Mouse (Mus musculus) cerebellum, postnatal 10 days (tissue): ENCODE results near the gene Nol9.
A peak's percentile ranks its signal among the peaks of the same experiment; 100 is the strongest.

Experiments
- DNase-seq, 2 experiments: peaks; one replicate each; pipeline ENCODE4 v3.0.0; 2021; ENCODE audit warnings: mixed read lengths in 2 of 2

Gene Nol9

GRCm38 (mm10) chr4:152095937-152096910 is 57.1 kb downstream of the Nol9 start:
- peak; percentile 82 to 83 for DNase-seq

- no peak for DNase-seq
Observed at GRCm38 (mm10) chr4:152096927-152097326, 57.8 kb downstream of the Nol9 start.

- DNase-seq = peak; percentile 47 to 53
Observed at GRCm38 (mm10) chr4:152097911-152098799, 59.0 kb downstream of the Nol9 start.

- DNase-seq = no peak
Observed at GRCm38 (mm10) chr4:152100541-152100940, 61.4 kb downstream of the Nol9 start.

- DNase-seq = no peak
Observed at GRCm38 (mm10) chr4:152101081-152101653, 62.0 kb downstream of the Nol9 start.

- no peak for DNase-seq
Observed at GRCm38 (mm10) chr4:152101921-152102320, 62.8 kb downstream of the Nol9 start.

GRCm38 (mm10) chr4:152103025-152103424 is 63.9 kb downstream of the Nol9 start:
- DNase-seq = peak; percentile 87 to 90

GRCm38 (mm10) chr4:152106746-152107145 is 67.6 kb downstream of the Nol9 start:
- no peak for DNase-seq

GRCm38 (mm10) chr4:152107493-152107892 is 68.4 kb downstream of the Nol9 start:
- no peak for DNase-seq

GRCm38 (mm10) chr4:152107971-152108509 is 68.9 kb downstream of the Nol9 start:
- peak; percentile 73 to 79 for DNase-seq

- DNase-seq = no peak
Observed at GRCm38 (mm10) chr4:152108673-152109072, 69.6 kb downstream of the Nol9 start.

GRCm38 (mm10) chr4:152109509-152109908 is 70.4 kb downstream of the Nol9 start:
- DNase-seq = no peak

- DNase-seq = no peak
Observed at GRCm38 (mm10) chr4:152110689-152111088, 71.6 kb downstream of the Nol9 start.
